Mouse (Mus musculus): ENCODE measurements at regions not wholly inside any gene's neighbourhood (a gene's known extent, or its start where the extent isn't known, plus 50 kb on each side); places are given as distances from the start of the nearest gene placed in this dataset.

DNA sequence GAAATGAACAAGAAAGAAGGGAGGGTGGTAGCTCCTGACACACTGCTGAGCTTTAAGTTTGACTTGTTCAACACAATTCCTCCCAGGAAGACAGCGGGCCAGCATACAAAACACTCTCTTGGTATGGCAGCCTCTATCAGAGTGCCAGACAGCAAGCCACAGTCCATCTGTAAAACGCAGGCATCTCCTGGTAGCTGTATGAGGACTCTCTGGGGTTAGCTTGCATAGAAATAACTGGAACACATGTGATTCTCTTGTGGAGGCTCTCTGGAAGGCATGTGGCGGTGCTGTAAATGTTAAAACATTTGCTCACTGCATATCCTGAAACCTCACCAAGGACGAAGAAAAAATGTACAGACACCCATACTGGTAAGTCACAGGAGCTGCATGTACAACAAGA lies 247.9 kb upstream of the Shh start:
- TF ChIP-seq POLR2A (IDR thresholded peaks at IDR 0.05; ENCODE audit: control insufficient read depth in 1 of 2, insufficient read depth in 1 of 2, low read depth in 1 of 2, low read length in 2 of 2, poor library complexity in 1 of 2) = no peak
- TF ChIP-seq EP300 (IDR thresholded peaks at IDR 0.05; ENCODE audit: low read depth in 1 of 2, low read length in 2 of 2) = no peak
- TF ChIP-seq ZC3H11A (IDR thresholded peaks at IDR 0.05; ENCODE audit: low read depth, low read length) = no peak
- no peak for TF ChIP-seq ETS1 (IDR thresholded peaks at IDR 0.05; ENCODE audit: low read depth, low read length)
- TF ChIP-seq MAX (IDR thresholded peaks at IDR 0.05; ENCODE audit: low read length) = no peak

Measured in MEL (cell line).